Mouse (Mus musculus): ENCODE measurements around the gene Cpm.
A peak's percentile ranks its signal among the peaks of the same experiment; 100 is the strongest.
"Not testable (repeated sequence)": the region's sequence is repeated elsewhere in the genome, so short reads cannot be mapped to it uniquely, and the experiment has no call there.

Gene Cpm

GRCm38 (mm10) chr10:117697561-117698115 lies 68.3 kb downstream of the Cpm start:
- no peak for DNase-seq (ENCODE audit: extremely low spot score, low spot score)

- DNase-seq (ENCODE audit: extremely low spot score, low spot score): no peak
Observed at GRCm38 (mm10) chr10:117698313-117699138, 69.2 kb downstream of the Cpm start.

- no peak for DNase-seq (ENCODE audit: extremely low spot score, low spot score)
Observed at GRCm38 (mm10) chr10:117699914-117700313, 70.6 kb downstream of the Cpm start.

GRCm38 (mm10) chr10:117700450-117700849 lies 71.2 kb downstream of the Cpm start:
- DNase-seq (ENCODE audit: extremely low spot score, low spot score): no peak

- DNase-seq (ENCODE audit: extremely low spot score, low spot score): no peak
Observed at GRCm38 (mm10) chr10:117701034-117701829, 71.9 kb downstream of the Cpm start.

GRCm38 (mm10) chr10:117702024-117702833 lies 72.9 kb downstream of the Cpm start:
- DNase-seq (ENCODE audit: extremely low spot score, low spot score): no peak

- DNase-seq (ENCODE audit: extremely low spot score, low spot score): no peak
Observed at GRCm38 (mm10) chr10:117703506-117703905, 74.2 kb downstream of the Cpm start.

- not testable (repeated sequence) for DNase-seq (ENCODE audit: extremely low spot score, low spot score)
Observed at GRCm38 (mm10) chr10:117704314-117704963, 75.1 kb downstream of the Cpm start.

- DNase-seq (ENCODE audit: extremely low spot score, low spot score): no peak
Observed at GRCm38 (mm10) chr10:117704964-117705335, 75.7 kb downstream of the Cpm start.

GRCm38 (mm10) chr10:117705806-117706205 lies 76.5 kb downstream of the Cpm start:
- DNase-seq (ENCODE audit: extremely low spot score, low spot score): no peak

- DNase-seq (ENCODE audit: extremely low spot score, low spot score): no peak
Observed at GRCm38 (mm10) chr10:117706440-117706839, 77.1 kb downstream of the Cpm start.

GRCm38 (mm10) chr10:117707114-117707838 lies 78.0 kb downstream of the Cpm start:
- no peak for DNase-seq (ENCODE audit: extremely low spot score, low spot score)

- DNase-seq (ENCODE audit: extremely low spot score, low spot score): no peak
Observed at GRCm38 (mm10) chr10:117708376-117708775, 79.1 kb downstream of the Cpm start.

- no peak for DNase-seq (ENCODE audit: extremely low spot score, low spot score)
Observed at GRCm38 (mm10) chr10:117708856-117709255, 79.6 kb downstream of the Cpm start.

GRCm38 (mm10) chr10:117709326-117709830 lies 80.1 kb downstream of the Cpm start:
- DNase-seq (ENCODE audit: extremely low spot score, low spot score): no peak

GRCm38 (mm10) chr10:117709930-117710603 lies 80.8 kb downstream of the Cpm start:
- DNase-seq (ENCODE audit: extremely low spot score, low spot score): peak; percentile 91

GRCm38 (mm10) chr10:117710604-117711141 lies 81.4 kb downstream of the Cpm start, which contains the start of gene Mdm2:
Gene Mdm2 (minus strand): TSS chr10:117710758.
- DNase-seq (ENCODE audit: extremely low spot score, low spot score): peak; percentile 99

- no peak for DNase-seq (ENCODE audit: extremely low spot score, low spot score)
Observed at GRCm38 (mm10) chr10:117711408-117711807, 82.1 kb downstream of the Cpm start.

- DNase-seq (ENCODE audit: extremely low spot score, low spot score): no peak
Observed at GRCm38 (mm10) chr10:117712191-117712754, 83.0 kb downstream of the Cpm start.
